Mouse (Mus musculus): Measurements from ENCODE around the gene Kcnq5. TPM values are rescaled to one million over a fixed set of nuclear protein-coding genes. Genes with fewer than 3 reads are reported as not detected.
A peak's percentile ranks its signal among the peaks of the same experiment; 100 is the strongest.

Kcnq5 gene
- total and polyA plus RNA-seq, 2 experiments from 2014 or later: 2.5 to 11.3 TPM

GRCm38 (mm10) chr1:21836337-21836736 lies 125.4 kb downstream of the Kcnq5 start:
- Histone ChIP-seq H3K27me3 (ENCODE audit: insufficient read depth, low read length) (no peaks in the 10 kb centered on the region), H3K4me1 (ENCODE audit: insufficient read depth, low read length) (no peaks in the 10 kb centered on the region), H3K4me2 (ENCODE audit: low read depth, low read length, poor library complexity, severe bottlenecking) (no peak overlapping the region), H3K27ac (ENCODE audit: low read depth, low read length) (no peak overlapping the region), H3K9me3 (ENCODE audit: low read length) (no peaks in the 10 kb centered on the region), H3K36me3 (ENCODE audit: insufficient read depth, low read length) (no peaks in the 10 kb centered on the region), H3K4me3 (ENCODE audit: low read depth, low read length) (no peak overlapping the region), H3K9ac (replicated peaks; ENCODE audit: low read length, poor library complexity, severe bottlenecking) (no peak overlapping the region)
- no peak for ATAC-seq (ENCODE audit: low FRiP score)
- DNase-seq (ENCODE audit: low spot score): no peak
- WGBS: 80% methylated on average over 3 of the region's 3 CpGs
- TF ChIP-seq CTCF (IDR thresholded peaks at IDR 0.05): no peak

DNA sequence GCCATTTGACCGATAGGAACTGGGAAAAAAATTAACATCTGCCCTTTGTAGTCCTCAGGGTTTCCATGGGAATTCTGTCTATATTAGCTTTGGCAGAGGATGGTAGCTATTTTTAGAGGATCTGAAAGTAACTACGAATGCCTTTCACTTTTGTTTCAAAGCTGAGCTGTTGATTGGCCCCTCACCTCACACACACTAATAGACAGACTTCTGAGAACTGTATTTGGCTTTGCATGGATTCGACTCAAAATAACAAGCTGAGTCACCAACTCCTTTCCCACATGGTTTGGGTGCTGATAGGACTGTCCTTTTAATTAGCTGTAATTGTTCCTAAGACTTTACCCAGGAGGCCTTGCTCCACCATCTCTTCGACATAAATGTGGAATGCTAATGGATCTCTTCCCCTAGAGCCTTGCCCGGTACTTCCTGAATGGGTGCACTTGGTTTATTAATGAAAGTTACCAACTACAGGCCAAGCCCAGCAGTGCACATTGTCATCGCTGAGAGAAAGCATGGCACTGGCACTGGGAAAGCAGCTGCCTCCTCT lies 131.8 kb downstream of the Kcnq5 start:
- Histone ChIP-seq H3K36me3 (ENCODE audit: insufficient read depth, low read length) (no peaks in the 10 kb centered on the region), H3K4me1 (ENCODE audit: insufficient read depth, low read length) (no peaks in the 10 kb centered on the region), H3K27me3 (ENCODE audit: insufficient read depth, low read length) (no peaks in the 10 kb centered on the region), H3K9me3 (ENCODE audit: low read length) (no peaks in the 10 kb centered on the region), H3K9ac (replicated peaks; ENCODE audit: low read length, poor library complexity, severe bottlenecking) (no peak overlapping the region), H3K4me2 (ENCODE audit: low read depth, low read length, poor library complexity, severe bottlenecking) (no peak overlapping the region), H3K4me3 (ENCODE audit: low read depth, low read length) (no peak overlapping the region), H3K27ac (ENCODE audit: low read depth, low read length) (no peak overlapping the region)
- WGBS: 62% methylated on average over 6 of the region's 6 CpGs
- no peak; the same call in 1 of the 2 replicates for ATAC-seq (ENCODE audit: low FRiP score)
- DNase-seq (ENCODE audit: low spot score): peak; percentile 5
- 0 out of 2 replicates have a peak, but pooled peaks have one; percentile 7 for TF ChIP-seq CTCF (IDR thresholded peaks at IDR 0.05)

- no peak for TF ChIP-seq CTCF (IDR thresholded peaks at IDR 0.05)
- 33% methylated on average over 10 of the region's 10 CpGs for WGBS
- Histone ChIP-seq H3K27me3 (ENCODE audit: insufficient read depth, low read length) (no peaks in the 10 kb centered on the region), H3K4me2 (ENCODE audit: low read depth, low read length, poor library complexity, severe bottlenecking) (no peak overlapping the region), H3K36me3 (ENCODE audit: insufficient read depth, low read length) (no peaks in the 10 kb centered on the region), H3K4me1 (ENCODE audit: insufficient read depth, low read length) (no peaks in the 10 kb centered on the region), H3K9me3 (ENCODE audit: low read length) (no peaks in the 10 kb centered on the region), H3K27ac (ENCODE audit: low read depth, low read length) (no peak overlapping the region), H3K9ac (replicated peaks; ENCODE audit: low read length, poor library complexity, severe bottlenecking) (no peak overlapping the region), H3K4me3 (ENCODE audit: low read depth, low read length) (no peak overlapping the region)
- ATAC-seq (ENCODE audit: low FRiP score) (no peak), DNase-seq (ENCODE audit: low spot score) (no peak)
These were observed 141.6 kb downstream of the Kcnq5 start for GRCm38 (mm10) chr1:21820066-21820630.

DNA sequence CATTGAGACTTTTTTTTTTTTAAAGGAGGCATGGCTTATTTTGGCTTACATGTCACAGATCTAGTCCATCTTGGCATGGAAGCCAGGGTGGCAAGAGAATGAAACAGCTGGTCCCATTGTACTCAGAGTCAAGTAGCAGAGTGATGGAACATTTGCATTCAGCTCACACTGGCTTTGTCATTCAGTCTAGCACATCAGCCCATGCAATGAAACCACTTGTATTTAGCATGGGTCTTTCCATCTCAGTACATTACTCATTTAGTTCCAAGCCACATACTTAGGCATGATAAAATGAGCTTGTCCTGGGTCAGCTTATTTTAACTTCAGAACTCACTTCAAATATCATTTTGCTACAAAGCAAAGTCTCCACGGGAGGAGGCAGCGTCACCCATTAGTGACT lies 156.7 kb downstream of the Kcnq5 start:
- H3K36me3 ChIP-seq (ENCODE audit: insufficient read depth, low read length): no peaks in the 10 kb centered on the region
- 55% methylated on average over 2 of the region's 2 CpGs for WGBS
- ATAC-seq (ENCODE audit: low FRiP score): peak; percentile 60; the same call in 1 of the 2 replicates
- DNase-seq (ENCODE audit: low spot score): peak; percentile 73
- H3K27me3 ChIP-seq (ENCODE audit: insufficient read depth, low read length): no peaks in the 10 kb centered on the region
- no peak overlapping the region for H3K9ac ChIP-seq (replicated peaks; ENCODE audit: low read length, poor library complexity, severe bottlenecking)
- no peak overlapping the region for H3K4me2 ChIP-seq (ENCODE audit: low read depth, low read length, poor library complexity, severe bottlenecking)
- H3K27ac ChIP-seq (ENCODE audit: low read depth, low read length): no peak overlapping the region
- no peaks in the 10 kb centered on the region for H3K4me1 ChIP-seq (ENCODE audit: insufficient read depth, low read length)
- no peak for TF ChIP-seq CTCF (IDR thresholded peaks at IDR 0.05)
- no peak overlapping the region for H3K4me3 ChIP-seq (ENCODE audit: low read depth, low read length)
- H3K9me3 ChIP-seq (ENCODE audit: low read length): no peaks in the 10 kb centered on the region

- Histone ChIP-seq H3K9me3 (ENCODE audit: low read length) (no peaks in the 10 kb centered on the region), H3K4me2 (ENCODE audit: low read depth, low read length, poor library complexity, severe bottlenecking) (no peak overlapping the region), H3K36me3 (ENCODE audit: insufficient read depth, low read length) (no peaks in the 10 kb centered on the region), H3K9ac (replicated peaks; ENCODE audit: low read length, poor library complexity, severe bottlenecking) (no peak overlapping the region), H3K27me3 (ENCODE audit: insufficient read depth, low read length) (no peaks in the 10 kb centered on the region), H3K4me3 (ENCODE audit: low read depth, low read length) (no peak overlapping the region), H3K4me1 (ENCODE audit: insufficient read depth, low read length) (no peaks in the 10 kb centered on the region), H3K27ac (ENCODE audit: low read depth, low read length) (no peak overlapping the region)
- DNase-seq (ENCODE audit: low spot score) (no peak), ATAC-seq (ENCODE audit: low FRiP score) (no peak)
- WGBS: 63% methylated on average over 2 of the region's 2 CpGs
- TF ChIP-seq CTCF (IDR thresholded peaks at IDR 0.05): no peak
These were observed 157.3 kb downstream of the Kcnq5 start for GRCm38 (mm10) chr1:21804477-21804866.

- H3K27ac ChIP-seq (ENCODE audit: low read depth, low read length): no peak overlapping the region
- no peaks in the 10 kb centered on the region for H3K4me1 ChIP-seq (ENCODE audit: insufficient read depth, low read length)
- 76% methylated on average over 5 of the region's 5 CpGs for WGBS
- no peak overlapping the region for H3K9ac ChIP-seq (replicated peaks; ENCODE audit: low read length, poor library complexity, severe bottlenecking)
- no peaks in the 10 kb centered on the region for H3K36me3 ChIP-seq (ENCODE audit: insufficient read depth, low read length)
- DNase-seq (ENCODE audit: low spot score): no peak
- H3K4me2 ChIP-seq (ENCODE audit: low read depth, low read length, poor library complexity, severe bottlenecking): no peak overlapping the region
- no peak overlapping the region for H3K4me3 ChIP-seq (ENCODE audit: low read depth, low read length)
- no peaks in the 10 kb centered on the region for H3K27me3 ChIP-seq (ENCODE audit: insufficient read depth, low read length)
- TF ChIP-seq CTCF (IDR thresholded peaks at IDR 0.05): no peak
- H3K9me3 ChIP-seq (ENCODE audit: low read length): no peaks in the 10 kb centered on the region
- no peak for ATAC-seq (ENCODE audit: low FRiP score)
These were observed 157.8 kb downstream of the Kcnq5 start for GRCm38 (mm10) chr1:21803751-21804476.
